Mouse (Mus musculus): ENCODE measurements around the gene Arhgef3. TPM values are rescaled to one million over a fixed set of nuclear protein-coding genes. Genes with fewer than 3 reads are reported as not detected.

Gene Arhgef3
- polyA plus RNA-seq, 1 experiment from 2014 or later: 81.9 TPM

DNA sequence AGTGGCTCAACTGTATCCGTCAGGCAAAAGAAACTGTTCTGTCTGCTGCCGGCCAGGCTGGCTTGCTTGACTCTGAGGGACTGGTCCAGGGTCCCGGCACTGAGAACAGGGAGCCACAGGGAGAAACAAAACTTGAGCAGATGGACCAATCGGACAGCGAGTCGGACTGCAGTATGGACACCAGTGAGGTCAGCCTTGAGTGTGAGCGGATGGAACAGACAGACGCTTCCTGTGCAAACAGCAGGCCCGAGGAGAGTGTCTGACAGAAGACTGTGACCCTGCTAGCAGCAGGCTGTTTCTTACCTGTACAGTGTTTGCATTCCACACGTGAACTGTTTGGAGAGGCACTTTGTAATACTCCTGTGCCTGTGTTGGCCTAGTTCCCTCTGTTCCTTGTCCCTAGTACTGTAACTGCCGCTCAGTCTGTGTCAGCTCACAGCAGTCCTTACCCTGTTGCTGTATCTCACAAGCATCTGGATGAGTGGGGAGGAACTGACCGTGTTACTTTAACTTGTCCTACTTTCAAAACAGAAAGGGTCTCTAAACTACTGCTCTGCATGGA lies 287.1 kb downstream of the Arhgef3 start:
- no peak overlapping the region for H3K4me3 ChIP-seq (ENCODE audit: inconsistent target)
- peaks cover 48% of the 10 kb centered on the region for H3K36me3 ChIP-seq (ENCODE audit: inconsistent target)
- H3K79me2 ChIP-seq (ENCODE audit: inconsistent target): no peaks in the 10 kb centered on the region
- 77% methylated on average over 12 of the region's 12 CpGs for WGBS (ENCODE audit: missing documents)
- H3K27ac ChIP-seq: no peak overlapping the region

DNA sequence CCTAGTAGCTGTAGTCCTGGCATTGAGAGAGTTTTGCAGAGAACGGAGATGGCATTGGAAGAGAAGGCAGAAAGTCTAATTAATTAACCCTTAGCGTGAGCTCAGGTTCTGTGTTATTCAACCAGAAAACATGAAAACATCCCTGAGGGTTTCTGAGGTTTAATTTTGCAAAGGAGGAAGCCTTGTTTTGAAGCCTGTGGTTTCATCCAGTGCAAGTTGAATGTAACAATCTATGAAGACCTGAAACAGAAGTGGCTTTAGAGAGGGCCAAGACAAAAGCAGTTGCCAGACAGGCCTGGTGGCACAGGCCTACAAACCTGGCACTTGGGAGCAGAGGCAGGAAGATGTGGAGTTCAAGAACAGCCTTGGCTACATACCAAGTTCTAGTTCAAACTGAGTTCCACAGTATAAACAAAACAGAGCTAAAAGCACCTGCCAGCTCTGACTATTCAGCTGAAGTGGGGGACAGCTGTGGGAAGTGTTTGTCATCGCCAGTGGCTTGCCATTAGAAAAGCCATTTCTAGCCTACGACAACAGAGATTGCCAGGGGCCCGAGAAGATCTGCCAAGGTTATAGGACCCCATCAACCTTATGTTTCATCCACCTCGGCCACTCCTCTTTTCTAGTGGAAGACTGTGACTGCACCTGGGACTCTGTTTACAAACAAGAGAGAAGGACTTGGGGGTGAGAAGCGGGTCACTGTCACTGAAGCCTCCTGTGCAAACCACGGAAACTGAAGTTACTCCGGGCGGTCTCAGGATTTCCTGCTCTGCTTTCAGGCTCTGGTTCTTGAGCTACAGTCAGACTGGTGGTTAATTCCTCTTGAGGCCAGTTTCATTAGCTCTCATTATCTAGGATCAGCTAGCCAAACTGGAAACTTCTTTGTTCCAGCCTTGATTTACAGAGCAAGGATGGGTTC lies 287.9 kb downstream of the Arhgef3 start:
- Histone ChIP-seq H3K79me2 (ENCODE audit: inconsistent target) (no peaks in the 10 kb centered on the region), H3K36me3 (ENCODE audit: inconsistent target) (peaks cover 48% of the 10 kb centered on the region), H3K4me3 (ENCODE audit: inconsistent target) (no peak overlapping the region), H3K27ac (no peak overlapping the region)
- 21% methylated on average over 10 of the region's 10 CpGs for WGBS (ENCODE audit: missing documents)

DNA sequence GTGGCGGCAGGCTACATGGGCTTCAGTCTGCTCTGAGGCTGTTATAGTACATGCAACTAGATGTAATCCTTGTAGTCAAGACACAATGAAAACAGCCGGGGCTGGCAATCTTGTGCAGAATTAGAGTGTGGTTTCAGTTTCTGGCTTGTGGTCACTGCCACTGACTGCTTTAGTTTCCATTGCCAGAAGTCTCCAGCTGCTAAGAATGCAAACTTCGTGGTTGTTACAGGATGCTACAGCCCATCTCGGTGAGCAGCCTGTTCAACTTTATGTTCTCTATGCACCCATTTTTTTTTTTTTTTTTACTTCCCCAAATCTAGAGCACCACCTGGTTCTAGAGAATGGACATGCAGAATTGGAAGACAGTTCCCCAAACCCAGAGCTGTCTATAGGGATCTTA lies 290.8 kb downstream of the Arhgef3 start:
- Histone ChIP-seq H3K79me2 (ENCODE audit: inconsistent target) (no peaks in the 10 kb centered on the region), H3K27ac (peak overlapping the region; percentile 37), H3K4me3 (ENCODE audit: inconsistent target) (no peak overlapping the region), H3K36me3 (ENCODE audit: inconsistent target) (peaks cover 21% of the 10 kb centered on the region)
- WGBS (ENCODE audit: missing documents): 5% methylated on average over 4 of the region's 4 CpGs

DNA sequence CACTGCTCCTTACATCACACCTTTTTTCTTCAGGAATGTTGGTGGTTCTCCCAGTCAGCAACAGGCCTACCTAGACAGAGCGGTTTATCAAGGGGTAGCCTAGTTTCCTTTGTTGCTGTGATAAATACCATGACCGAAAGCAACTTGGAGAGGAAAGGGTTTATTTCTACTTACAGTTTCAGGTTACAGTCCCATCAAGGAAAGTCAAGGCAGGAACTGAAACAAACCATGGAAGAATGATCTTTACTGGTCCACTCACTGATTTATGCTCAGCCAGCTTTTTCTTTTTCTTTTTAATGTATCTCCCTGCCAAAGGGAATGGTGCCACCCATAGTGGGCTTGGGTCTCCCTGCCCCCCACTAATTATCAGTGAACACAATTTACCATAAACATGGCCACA lies 291.2 kb downstream of the Arhgef3 start:
- Histone ChIP-seq H3K36me3 (ENCODE audit: inconsistent target) (peaks cover 16% of the 10 kb centered on the region; the same call in 1 of the 2 replicates), H3K27ac (no peak overlapping the region), H3K4me3 (ENCODE audit: inconsistent target) (no peak overlapping the region), H3K79me2 (ENCODE audit: inconsistent target) (no peaks in the 10 kb centered on the region)
- 95% methylated on average over 2 of the region's 2 CpGs for WGBS (ENCODE audit: missing documents)

DNA sequence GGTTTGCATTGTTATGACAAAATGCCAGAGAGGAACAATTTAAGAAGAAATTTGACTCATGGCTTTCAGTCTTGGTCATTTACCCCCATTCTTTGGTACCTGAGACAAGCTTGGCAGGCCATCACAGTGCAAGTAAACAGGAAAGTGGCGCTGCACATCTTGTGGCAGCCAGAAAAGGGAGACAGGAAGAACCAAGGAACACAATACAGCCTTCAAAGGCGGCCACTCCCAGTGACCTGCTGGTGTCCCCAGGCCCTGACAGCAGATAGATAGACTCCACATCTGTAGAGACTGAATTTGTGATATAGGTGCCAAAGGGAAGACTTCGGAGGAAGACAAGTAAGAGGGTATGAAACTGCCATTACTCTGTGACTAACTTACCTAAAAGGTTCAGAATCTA lies 293.5 kb downstream of the Arhgef3 start:
- WGBS (ENCODE audit: missing documents): 88% methylated on average over 3 of the region's 3 CpGs
- Histone ChIP-seq H3K4me3 (ENCODE audit: inconsistent target) (no peak overlapping the region), H3K27ac (no peak overlapping the region), H3K36me3 (ENCODE audit: inconsistent target) (0 out of 2 replicates have a peak, but pooled peaks cover 5% of the 10 kb centered on the region), H3K79me2 (ENCODE audit: inconsistent target) (no peaks in the 10 kb centered on the region)

DNA sequence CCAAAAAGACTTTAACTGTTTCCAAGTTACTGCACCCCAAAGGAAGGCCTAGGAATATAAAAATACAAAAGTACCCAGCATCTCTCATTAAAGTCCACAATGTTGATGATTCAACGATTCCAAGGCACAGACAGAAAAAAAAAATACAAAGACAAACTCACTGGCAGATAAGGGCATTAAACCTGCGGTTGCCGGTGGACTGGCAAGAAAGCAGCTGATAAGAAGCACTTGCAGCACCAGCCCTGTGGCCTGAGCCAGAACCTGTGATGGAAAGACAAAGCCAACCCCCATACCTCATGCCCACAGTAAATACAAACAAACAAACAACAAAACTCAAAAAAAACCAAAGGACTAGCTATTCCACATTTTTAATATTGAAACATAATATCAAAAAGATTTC lies 295.0 kb downstream of the Arhgef3 start:
- no peak overlapping the region for H3K27ac ChIP-seq

DNA sequence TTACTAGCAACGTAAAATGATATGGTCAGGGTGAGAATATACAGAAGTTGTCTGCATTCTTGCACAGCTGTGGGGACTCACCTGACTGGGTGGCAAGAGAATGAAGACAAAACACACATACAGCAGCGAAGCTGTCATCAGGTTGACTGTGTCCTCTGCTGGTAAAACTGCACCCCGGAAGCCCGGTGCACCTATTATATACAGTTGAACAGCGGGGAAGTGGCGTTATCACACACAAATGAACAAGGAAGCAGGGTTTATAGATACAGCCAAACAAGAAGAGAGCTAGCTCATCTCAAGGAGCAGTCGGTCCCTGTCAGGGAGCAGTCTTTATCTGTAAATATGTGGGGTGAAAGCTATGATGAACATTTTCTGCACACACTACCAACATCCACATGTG lies 296.8 kb downstream of the Arhgef3 start:
- Histone ChIP-seq H3K27ac (no peak overlapping the region), H3K36me3 (ENCODE audit: inconsistent target) (no peaks in the 10 kb centered on the region), H3K79me2 (ENCODE audit: inconsistent target) (no peaks in the 10 kb centered on the region), H3K4me3 (ENCODE audit: inconsistent target) (no peak overlapping the region)
- 97% methylated on average over 6 of the region's 7 CpGs for WGBS (ENCODE audit: missing documents)

More for the DNA sequence above, 295.0 kb downstream of the Arhgef3 start:
- H3K79me2 ChIP-seq (ENCODE audit: inconsistent target): no peaks in the 10 kb centered on the region
- 100% methylated on average over 3 of the region's 3 CpGs for WGBS (ENCODE audit: missing documents)
- H3K4me3 ChIP-seq (ENCODE audit: inconsistent target): no peak overlapping the region
- no peaks in the 10 kb centered on the region for H3K36me3 ChIP-seq (ENCODE audit: inconsistent target)

DNA sequence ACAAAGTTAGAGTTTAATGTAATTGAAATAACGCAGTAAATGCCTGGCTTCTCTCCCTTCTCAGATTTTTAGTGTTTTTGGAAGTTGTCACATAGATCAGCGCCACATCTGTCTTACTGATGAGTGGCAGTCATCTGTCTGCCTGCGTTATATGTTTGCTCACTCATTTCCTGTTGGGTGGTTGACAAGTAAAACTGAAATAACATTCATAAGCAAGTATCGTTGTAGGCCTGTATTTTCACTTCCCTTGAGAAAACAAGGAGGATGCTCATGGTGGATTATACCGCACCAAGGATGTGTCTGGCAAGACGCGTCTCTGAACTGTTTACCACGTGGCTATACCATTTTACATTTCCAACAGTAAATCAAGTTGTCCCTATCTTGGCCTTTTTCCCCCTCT lies 298.0 kb downstream of the Arhgef3 start:
- WGBS (ENCODE audit: missing documents): 19% methylated on average over 8 of the region's 8 CpGs
- Histone ChIP-seq H3K79me2 (ENCODE audit: inconsistent target) (no peaks in the 10 kb centered on the region), H3K36me3 (ENCODE audit: inconsistent target) (no peaks in the 10 kb centered on the region), H3K27ac (peak overlapping the region; percentile 59), H3K4me3 (ENCODE audit: inconsistent target) (no peak overlapping the region)

DNA sequence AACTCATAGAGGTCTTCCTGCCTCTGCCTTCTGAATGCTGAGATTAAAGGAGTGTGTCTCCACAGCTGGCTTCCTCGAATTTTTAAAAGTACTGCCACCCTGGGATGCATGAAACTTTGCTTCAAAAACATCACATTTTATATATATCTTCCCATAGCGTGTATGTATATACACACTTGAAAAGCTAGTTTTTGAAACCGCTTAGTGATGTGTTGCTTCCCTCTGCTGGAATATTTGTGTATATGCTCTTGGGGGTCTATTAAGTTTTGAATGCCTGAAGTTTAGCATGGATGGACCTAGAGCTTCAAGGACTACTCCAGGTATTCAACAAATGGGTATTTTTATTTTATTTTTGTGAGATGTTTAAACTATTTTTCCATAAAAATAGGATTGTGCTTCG lies 299.3 kb downstream of the Arhgef3 start:
- no peak overlapping the region for H3K4me3 ChIP-seq (ENCODE audit: inconsistent target)
- H3K27ac ChIP-seq: peak overlapping the region; percentile 59; the same call in 1 of the 2 replicates
- 23% methylated on average over 4 of the region's 4 CpGs for WGBS (ENCODE audit: missing documents)
- no peaks in the 10 kb centered on the region for H3K79me2 ChIP-seq (ENCODE audit: inconsistent target)
- H3K36me3 ChIP-seq (ENCODE audit: inconsistent target): no peaks in the 10 kb centered on the region

DNA sequence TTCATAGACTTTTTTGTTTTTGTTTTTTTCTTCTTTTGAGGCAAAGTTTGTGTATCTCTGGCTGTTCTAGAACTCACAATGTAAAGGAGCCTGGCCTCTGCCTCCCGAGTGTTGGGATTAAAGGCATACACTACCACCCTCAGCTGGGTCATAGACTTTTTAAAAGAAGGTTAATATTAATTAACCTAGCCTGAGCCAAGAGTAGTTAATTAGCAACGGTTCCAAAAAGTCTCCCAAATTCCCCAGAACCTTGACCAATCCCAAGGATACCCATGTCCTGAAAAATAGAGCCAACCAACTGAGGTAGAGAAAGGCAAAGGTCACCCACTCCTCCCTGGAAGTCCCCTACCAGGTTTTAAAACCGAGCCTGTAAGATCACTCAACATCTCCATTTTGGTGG lies 306.1 kb downstream of the Arhgef3 start:
- H3K4me3 ChIP-seq (ENCODE audit: inconsistent target): no peak overlapping the region
- WGBS (ENCODE audit: missing documents): 97% methylated on average over 3 of the region's 3 CpGs
- no peak overlapping the region for H3K27ac ChIP-seq

DNA sequence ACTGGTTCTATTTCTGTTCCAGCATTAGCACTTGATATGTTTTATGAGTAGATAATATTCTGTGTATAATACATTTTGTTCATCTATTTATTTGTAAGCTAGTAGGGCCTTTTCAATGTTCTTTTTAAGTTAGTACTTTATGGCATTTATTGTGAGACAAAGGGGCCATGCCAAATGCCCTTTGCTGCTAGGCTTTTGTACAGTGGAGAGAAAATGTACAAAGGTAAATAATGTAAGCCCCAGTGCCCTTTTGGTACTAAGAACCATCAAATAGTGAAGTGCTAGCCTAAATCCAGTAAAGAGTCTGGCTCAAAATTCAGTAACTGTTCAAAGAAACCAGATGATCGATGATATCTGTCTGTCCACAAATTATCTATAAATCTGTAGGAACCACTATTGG lies 307.6 kb downstream of the Arhgef3 start:
- 70% methylated on average over 1 of the region's 1 CpGs for WGBS (ENCODE audit: missing documents)

More for the DNA sequence above, 306.1 kb downstream of the Arhgef3 start:
- Histone ChIP-seq H3K36me3 (ENCODE audit: inconsistent target) (no peaks in the 10 kb centered on the region), H3K79me2 (ENCODE audit: inconsistent target) (no peaks in the 10 kb centered on the region)

DNA sequence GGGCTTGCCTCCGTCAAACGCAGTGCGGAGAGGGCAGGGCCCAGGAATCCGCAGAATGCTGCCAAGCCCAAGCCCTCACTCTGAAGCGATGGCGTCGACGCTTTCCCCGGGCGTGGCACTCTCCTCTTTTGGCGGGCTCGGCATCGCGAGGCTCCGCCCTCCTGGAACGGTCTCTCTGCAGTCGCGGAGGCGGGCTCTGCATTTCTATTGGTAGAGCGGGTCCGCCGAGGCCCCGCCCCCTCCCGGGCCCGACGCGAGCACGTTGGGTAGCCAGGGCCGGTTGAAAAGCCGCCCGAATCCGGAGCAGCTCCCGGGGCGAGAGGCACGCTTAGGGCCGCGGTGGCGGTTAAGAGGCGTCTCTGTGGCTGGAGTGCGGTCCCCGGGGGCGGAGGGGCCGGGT lies 313.9 kb downstream of the Arhgef3 start, which contains the start of gene Fam208a:
Gene Fam208a (plus strand): TSS at position 262 of the 400 bp plus-strand sequence.
- Histone ChIP-seq H3K79me2 (ENCODE audit: inconsistent target) (peaks cover 41% of the 10 kb centered on the region), H3K36me3 (ENCODE audit: inconsistent target) (no peaks in the 10 kb centered on the region), H3K4me3 (ENCODE audit: inconsistent target) (peak within 1 kb of the TSS; percentile 56), H3K27ac (peak within 1 kb of the TSS; percentile 54)
- 14% methylated on average over 28 of the region's 43 CpGs for WGBS (ENCODE audit: missing documents)

More for the DNA sequence above, 307.6 kb downstream of the Arhgef3 start:
- Histone ChIP-seq H3K79me2 (ENCODE audit: inconsistent target) (no peaks in the 10 kb centered on the region), H3K4me3 (ENCODE audit: inconsistent target) (no peak overlapping the region), H3K27ac (no peak overlapping the region), H3K36me3 (ENCODE audit: inconsistent target) (no peaks in the 10 kb centered on the region)

DNA sequence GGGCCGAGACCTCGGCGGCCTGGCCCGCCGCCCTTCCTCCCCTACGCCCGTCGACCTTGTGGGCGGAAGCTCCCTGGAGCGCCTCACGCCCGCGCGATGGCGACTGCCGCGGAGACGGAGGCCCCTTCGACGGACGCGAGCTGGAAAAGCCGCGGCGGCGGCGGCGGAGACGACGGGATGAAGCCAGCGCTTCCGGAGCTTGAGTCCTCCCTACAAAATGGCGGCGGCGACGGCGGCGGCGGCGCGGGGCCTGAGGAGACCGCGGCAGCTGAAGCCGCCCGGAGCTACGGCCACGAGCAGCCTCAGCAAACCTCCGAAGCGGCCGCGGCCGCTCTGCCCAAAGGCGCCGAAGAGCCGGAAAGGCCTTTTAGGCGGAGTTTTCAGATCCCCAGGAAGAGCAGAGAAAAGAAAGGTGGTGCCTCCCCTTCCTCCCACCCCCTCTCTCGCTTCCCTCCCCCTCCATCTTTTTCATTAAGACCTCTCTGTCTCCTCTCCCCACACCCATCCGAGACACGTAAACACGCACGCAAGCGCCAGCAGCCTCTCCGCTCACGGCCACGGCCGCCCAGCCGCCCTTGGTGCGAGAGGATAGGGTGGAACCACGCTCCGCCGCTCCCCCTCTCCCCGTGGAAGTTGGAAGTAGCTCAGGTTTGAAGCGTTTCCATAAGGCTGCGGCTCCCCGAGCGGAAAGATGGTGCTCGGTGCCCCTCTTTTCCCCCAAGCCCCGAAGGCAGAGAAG lies 314.4 kb downstream of the Arhgef3 start:
- 1% methylated on average over 69 of the region's 78 CpGs for WGBS (ENCODE audit: missing documents)
- Histone ChIP-seq H3K79me2 (ENCODE audit: inconsistent target) (peaks cover 47% of the 10 kb centered on the region), H3K36me3 (ENCODE audit: inconsistent target) (no peaks in the 10 kb centered on the region), H3K27ac (peak overlapping the region; percentile 54), H3K4me3 (ENCODE audit: inconsistent target) (peak overlapping the region; percentile 56)

DNA sequence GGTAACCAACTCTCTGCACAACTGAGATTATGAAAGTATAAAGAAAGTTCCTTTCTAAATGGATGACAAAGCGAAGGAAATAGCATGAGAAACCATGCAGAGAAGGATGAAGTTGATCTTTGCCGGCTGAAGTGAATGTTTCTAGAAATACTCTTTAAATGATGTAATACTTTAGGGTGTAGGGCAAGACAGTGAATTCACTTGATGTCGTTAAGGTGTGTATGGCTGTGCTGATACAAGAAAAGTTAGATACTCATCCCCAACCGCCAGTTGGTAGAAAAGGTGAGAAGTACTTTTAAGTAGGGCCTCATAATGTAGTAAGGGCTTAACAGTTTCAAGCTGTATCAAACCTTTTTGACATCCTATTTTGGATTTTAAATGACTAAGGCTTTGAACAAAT lies 315.6 kb downstream of the Arhgef3 start:
- H3K4me3 ChIP-seq (ENCODE audit: inconsistent target): no peak overlapping the region; the same call in 1 of the 2 replicates
- H3K79me2 ChIP-seq (ENCODE audit: inconsistent target): peaks cover 57% of the 10 kb centered on the region
- 86% methylated on average over 4 of the region's 4 CpGs for WGBS (ENCODE audit: missing documents)
- H3K27ac ChIP-seq: no peak overlapping the region
- H3K36me3 ChIP-seq (ENCODE audit: inconsistent target): no peaks in the 10 kb centered on the region

All from macrophage (primary cell).